Mouse (Mus musculus) NIH3T3 (cell line): ENCODE measurements around the gene Vps13c.

Experiments
- DNase-seq: peaks from one replicate; pipeline ENCODE4 v3.0.0-alpha.2; 2012; ENCODE audit warnings: low read depth

The Vps13c gene

GRCm38 (mm10) chr9:67839981-67840859 lies at the start of gene Vps13c:
Gene Vps13c (plus strand): TSS chr9:67840396.
- peak; percentile 87 for DNase-seq

GRCm38 (mm10) chr9:67792405-67792804 lies 47.8 kb upstream of the Vps13c start:
- DNase-seq, result no peak

- no peak for DNase-seq
Observed at GRCm38 (mm10) chr9:67793501-67793900, 46.7 kb upstream of the Vps13c start.

GRCm38 (mm10) chr9:67794216-67794615 lies 46.0 kb upstream of the Vps13c start:
- no peak for DNase-seq

- DNase-seq, result no peak
Observed at GRCm38 (mm10) chr9:67794668-67795067, 45.5 kb upstream of the Vps13c start.

- DNase-seq, result peak; percentile 10
Observed at GRCm38 (mm10) chr9:67795205-67795675, 45.0 kb upstream of the Vps13c start.

- peak; percentile 11 for DNase-seq
Observed at GRCm38 (mm10) chr9:67799078-67799819, 40.9 kb upstream of the Vps13c start.

- DNase-seq, result peak; percentile 58
Observed at GRCm38 (mm10) chr9:67802241-67802640, 38.0 kb upstream of the Vps13c start.

- no peak for DNase-seq
Observed at GRCm38 (mm10) chr9:67807000-67807399, 33.2 kb upstream of the Vps13c start.

- DNase-seq, result no peak
Observed at GRCm38 (mm10) chr9:67810527-67810926, 29.7 kb upstream of the Vps13c start.

GRCm38 (mm10) chr9:67811116-67811515 lies 29.1 kb upstream of the Vps13c start:
- no peak for DNase-seq

GRCm38 (mm10) chr9:67813171-67813570 lies 27.0 kb upstream of the Vps13c start:
- peak; percentile 18 for DNase-seq

- peak; percentile 88 for DNase-seq
Observed at GRCm38 (mm10) chr9:67813665-67814337, 26.4 kb upstream of the Vps13c start.

- no peak for DNase-seq
Observed at GRCm38 (mm10) chr9:67816172-67816928, 23.8 kb upstream of the Vps13c start.

- DNase-seq, result peak; percentile 56
Observed at GRCm38 (mm10) chr9:67817898-67818667, 22.1 kb upstream of the Vps13c start.

GRCm38 (mm10) chr9:67818668-67818950 lies 21.6 kb upstream of the Vps13c start:
- peak; percentile 18 for DNase-seq

- DNase-seq, result no peak
Observed at GRCm38 (mm10) chr9:67823131-67823530, 17.1 kb upstream of the Vps13c start.

- DNase-seq, result no peak
Observed at GRCm38 (mm10) chr9:67825527-67825926, 14.7 kb upstream of the Vps13c start.

- DNase-seq, result peak; percentile 77
Observed at GRCm38 (mm10) chr9:67828182-67828581, 12.0 kb upstream of the Vps13c start.

- peak; percentile 15 for DNase-seq
Observed at GRCm38 (mm10) chr9:67830411-67831358, 9.5 kb upstream of the Vps13c start.
